Comparison of ENCODE assay signal across 20 mouse cellular contexts in the genomic region with DNA sequence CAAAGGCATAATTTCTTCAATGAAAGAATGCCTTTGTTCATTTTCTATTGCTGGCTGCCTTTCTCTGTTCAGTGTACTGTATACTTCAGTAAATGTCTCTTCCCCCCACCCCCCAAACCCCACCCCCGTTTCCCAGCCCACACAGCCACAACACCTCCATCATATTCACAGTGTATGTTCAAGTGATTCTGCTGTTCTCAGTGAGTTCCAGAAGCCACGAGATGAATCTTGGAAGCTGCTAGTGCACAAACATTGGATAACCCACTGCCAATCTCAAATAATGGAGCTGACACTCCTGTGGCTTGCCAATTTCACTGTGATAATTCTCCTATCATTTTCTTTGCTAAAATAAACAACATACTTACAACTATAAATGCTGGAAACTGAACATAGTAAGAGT.
"Had no signal": no experiment of that assay in that cellular context is flagged by ENCODE, and none has a peak within 500 bp of the region (broad histone marks: within the 10 kb centered on the region; RNA-seq: fewer than 3 reads in every experiment).

No protein-coding gene starts in this region.

- H3K4me3 ChIP-seq: layer of hippocampus, adult 2 months; limb, embryonic 10.5 days; limb, embryonic 13.5 days; liver, embryonic 12.5 days; liver, embryonic 15.5 days; lung, embryonic 15.5 days; megakaryocyte, embryonic 14.5 days; midbrain, embryonic 10.5 days; midbrain, embryonic 13.5 days; neural tube, embryonic 12.5 days; neural tube, embryonic 15.5 days had no signal

- H3K27ac ChIP-seq: layer of hippocampus, adult 2 months; limb, embryonic 10.5 days; limb, embryonic 13.5 days; liver, embryonic 12.5 days; liver, embryonic 15.5 days; lung, embryonic 15.5 days; midbrain, embryonic 10.5 days; midbrain, embryonic 13.5 days; neural tube, embryonic 12.5 days; neural tube, embryonic 15.5 days had no signal

- H3K4me2 ChIP-seq: limb, embryonic 13.5 days; liver, embryonic 12.5 days; liver, embryonic 15.5 days; lung, embryonic 15.5 days; midbrain, embryonic 13.5 days; neural tube, embryonic 12.5 days; neural tube, embryonic 15.5 days had no signal

- ATAC-seq: liver, embryonic 12.5 days; midbrain, embryonic 13.5 days had no signal

- H3K27me3 ChIP-seq: limb, embryonic 13.5 days; liver, embryonic 12.5 days; liver, embryonic 15.5 days; lung, embryonic 15.5 days; megakaryocyte, embryonic 14.5 days; midbrain, embryonic 13.5 days; neural tube, embryonic 12.5 days; neural tube, embryonic 15.5 days had no signal

- H3K36me3 ChIP-seq: limb, embryonic 10.5 days; limb, embryonic 13.5 days; liver, embryonic 12.5 days; liver, embryonic 15.5 days; lung, embryonic 15.5 days; midbrain, embryonic 10.5 days; midbrain, embryonic 13.5 days; neural tube, embryonic 12.5 days; neural tube, embryonic 15.5 days had no signal

- H3K9ac ChIP-seq: limb, embryonic 13.5 days; liver, embryonic 12.5 days; liver, embryonic 15.5 days; lung, embryonic 15.5 days; midbrain, embryonic 13.5 days; neural tube, embryonic 12.5 days; neural tube, embryonic 15.5 days had no signal

- H3K9me3 ChIP-seq: limb, embryonic 10.5 days; limb, embryonic 13.5 days; liver, embryonic 12.5 days; liver, embryonic 15.5 days; lung, embryonic 15.5 days; megakaryocyte, embryonic 14.5 days; midbrain, embryonic 10.5 days; midbrain, embryonic 13.5 days; neural tube, embryonic 12.5 days; neural tube, embryonic 15.5 days had no signal

- DNase-seq: kidney, adult 18-20 months; kidney, adult 9 months; kidney, postnatal 14 days; kidney, postnatal 4 days; liver; lung, adult 18-20 months; lung, postnatal 10 days; lung, postnatal 36 days; thymus, postnatal 25 days had no signal

- H3K4me1 ChIP-seq: limb, embryonic 10.5 days; limb, embryonic 13.5 days; liver, embryonic 12.5 days; liver, embryonic 15.5 days; lung, embryonic 15.5 days; megakaryocyte, embryonic 14.5 days; midbrain, embryonic 10.5 days; midbrain, embryonic 13.5 days; neural tube, embryonic 12.5 days; neural tube, embryonic 15.5 days had no signal
